Mouse (Mus musculus) c-Kit-positive CD71-negative TER-119-negative erythroid progenitor cells, embryonic 14.5 days (primary cell): Measurements from ENCODE around the gene Sprr3.
"Not testable (repeated sequence)": the region's sequence is repeated elsewhere in the genome, so short reads cannot be mapped to it uniquely, and the experiment has no call there.

ENCODE experiments used
- DNase-seq: peaks from one replicate; pipeline ENCODE4 v3.0.0-alpha.2; 2013; ENCODE audit warnings: low read depth

The Sprr3 gene

DNA sequence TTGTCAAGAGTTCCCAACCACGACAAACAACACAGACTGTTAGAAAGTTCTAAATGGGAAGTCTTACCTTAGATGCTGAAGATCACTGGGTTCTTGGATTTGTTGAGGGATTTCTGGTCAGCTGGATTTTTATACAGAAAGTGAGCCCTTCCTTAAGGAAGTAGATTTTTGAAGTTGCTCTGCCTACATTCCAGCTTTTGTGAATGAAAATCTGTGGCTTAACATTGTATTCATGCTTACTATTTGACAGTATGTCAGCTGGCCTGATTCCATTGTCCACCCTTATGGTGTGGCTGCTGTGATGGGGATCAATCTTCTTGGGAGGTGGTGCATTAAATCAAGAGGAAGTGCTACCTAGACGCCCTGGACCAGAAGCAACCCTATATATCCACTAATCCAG, at the start of gene Sprr3:
Gene Sprr3 (minus strand): TSS at position 101 of the 400 bp plus-strand sequence.
- DNase-seq: no peak

DNA sequence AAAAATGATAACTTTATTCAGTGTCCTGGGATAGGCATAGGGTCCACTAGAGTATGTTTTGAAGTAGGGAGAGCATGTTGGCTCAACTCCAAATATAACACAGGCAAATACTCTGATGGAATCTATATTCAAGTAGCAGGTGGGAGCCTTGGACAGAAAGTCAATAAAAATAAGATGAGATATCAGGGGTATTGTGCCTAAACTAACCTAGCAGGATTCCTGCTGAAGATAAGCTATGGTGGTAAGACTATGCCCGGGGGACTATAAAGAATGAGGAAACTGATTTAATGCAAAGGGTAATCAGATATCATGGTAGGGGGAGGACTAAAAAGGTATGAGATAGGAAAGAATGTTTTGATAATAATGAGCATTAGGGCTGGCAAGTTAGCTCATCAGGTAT, 49.7 kb upstream of the Sprr3 start:
- no peak for DNase-seq

DNA sequence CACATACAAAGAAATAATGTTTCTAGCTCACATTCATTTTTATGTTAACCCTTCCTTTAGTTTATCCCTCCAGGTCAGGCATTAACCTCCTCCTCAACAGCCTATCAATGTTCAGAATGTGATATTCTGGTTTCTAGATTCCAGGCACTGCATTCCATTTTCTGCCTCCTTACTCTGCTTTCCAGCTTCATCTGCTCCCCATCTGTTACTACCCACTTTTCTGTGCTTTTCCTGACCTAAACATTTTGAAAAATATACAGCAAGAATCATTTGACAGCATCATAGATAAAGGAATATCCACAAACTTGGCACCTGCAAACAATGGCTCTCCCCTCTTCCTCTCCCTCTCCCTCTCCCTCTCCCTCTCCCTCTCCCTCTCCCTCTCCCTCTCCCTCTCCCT, 45.0 kb upstream of the Sprr3 start:
- no peak for DNase-seq

- no peak for DNase-seq
Observed at GRCm38 (mm10) chr3:92500393-92500792, 41.9 kb upstream of the Sprr3 start, which contains the start of gene Sprr4. TSS of gene Sprr4 (minus strand) at chr3:92500493.

DNA sequence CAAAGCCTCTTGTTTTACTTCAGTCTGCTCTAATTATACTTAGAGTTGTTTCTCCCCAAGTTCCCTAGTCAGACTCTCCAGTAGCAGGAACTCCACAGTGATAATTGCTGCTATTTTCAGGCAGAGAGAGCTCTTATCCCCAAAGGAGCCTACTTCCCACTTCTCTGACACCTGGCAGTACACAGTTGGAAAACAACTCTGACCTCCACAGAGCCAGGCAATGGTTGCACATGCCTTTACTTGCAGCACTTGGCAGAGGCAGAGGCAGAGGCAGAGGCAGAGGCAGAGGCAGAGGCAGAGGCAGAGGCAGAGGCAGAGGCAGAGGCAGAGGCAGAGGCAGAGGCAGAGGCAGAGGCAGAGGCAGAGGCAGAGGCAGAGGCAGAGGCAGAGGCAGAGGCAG, 31.7 kb upstream of the Sprr3 start:
- DNase-seq: not testable (repeated sequence)

DNA sequence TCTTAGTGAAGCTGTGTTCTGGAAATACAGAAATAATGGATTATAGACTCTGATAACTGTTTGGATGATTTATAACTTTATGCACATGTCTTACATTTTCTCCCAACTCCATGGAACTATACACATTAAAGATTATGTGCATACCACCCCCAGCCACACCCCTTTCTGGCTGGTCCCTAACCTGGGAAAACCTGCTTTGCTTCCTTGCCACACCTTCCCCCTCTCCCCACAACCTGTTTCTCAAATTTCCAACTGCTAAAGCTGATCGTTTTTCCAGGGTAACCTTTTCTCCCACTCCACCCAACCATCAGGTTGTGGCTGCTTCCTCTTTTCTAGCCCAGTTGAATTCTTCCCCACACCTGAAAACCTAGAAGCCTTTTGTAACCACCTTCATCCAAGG, 27.8 kb upstream of the Sprr3 start:
- no peak for DNase-seq

DNA sequence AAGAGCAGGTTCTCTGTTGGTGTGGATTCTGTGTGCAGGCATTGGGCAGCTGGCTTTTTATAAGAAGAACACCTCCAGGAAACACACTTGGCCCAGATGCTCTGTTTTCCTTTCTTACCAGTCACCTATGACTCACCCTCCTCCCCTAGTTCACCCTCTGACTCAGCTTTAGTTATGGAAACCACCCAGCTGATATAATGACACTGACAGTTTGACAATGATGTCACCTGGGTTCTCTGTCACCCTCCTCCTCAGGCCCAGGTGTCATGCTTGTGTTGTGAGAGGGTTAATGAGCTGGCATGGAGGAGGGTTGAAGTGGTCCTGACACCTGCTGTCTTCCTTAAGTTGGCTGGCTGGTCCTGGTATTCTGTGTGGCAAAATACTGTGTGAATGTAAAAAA, 27.3 kb upstream of the Sprr3 start, which contains the start of gene Sprr1a:
Gene Sprr1a (minus strand): TSS at position 33 of the 400 bp plus-strand sequence.
- no peak for DNase-seq

DNA sequence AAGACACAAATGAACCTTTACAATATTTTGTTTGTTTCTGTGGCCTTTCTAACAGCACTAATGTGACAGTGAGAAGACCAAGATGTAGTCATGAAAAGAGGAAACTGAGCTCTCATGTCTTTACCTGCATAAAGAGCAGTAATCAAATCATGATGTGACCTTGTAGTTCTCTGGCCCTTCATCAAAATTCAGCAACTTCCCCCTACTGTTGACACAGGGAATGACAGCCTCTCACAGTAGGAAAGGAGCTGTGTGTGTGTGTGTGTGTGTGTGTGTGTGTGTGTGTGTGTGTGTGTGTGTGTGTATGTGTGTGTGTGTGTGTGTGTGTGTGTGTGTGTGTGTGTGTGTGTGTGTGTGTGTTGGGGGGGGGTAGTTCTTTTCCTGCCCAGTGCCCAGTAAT, 22.7 kb upstream of the Sprr3 start:
- not testable (repeated sequence) for DNase-seq

DNA sequence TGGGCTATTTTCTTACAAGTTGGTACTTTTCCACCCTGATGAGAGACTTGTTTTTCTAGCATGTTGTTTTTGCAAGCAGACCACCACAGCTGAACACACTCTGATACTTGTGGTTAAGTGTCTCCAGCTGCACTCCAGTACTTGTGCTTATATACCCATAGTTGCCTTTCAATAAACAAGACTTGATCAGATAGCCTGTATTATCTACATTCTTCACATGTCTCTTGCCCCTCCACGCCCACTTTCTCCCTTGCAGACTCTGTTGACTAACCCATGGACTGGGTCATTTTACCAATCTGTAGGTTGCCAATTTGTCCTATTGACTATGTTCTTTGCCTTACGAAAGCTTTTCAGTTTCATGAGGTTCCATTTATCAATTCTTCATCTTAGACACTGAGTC, 11.6 kb upstream of the Sprr3 start:
- DNase-seq: no peak

GRCm38 (mm10) chr3:92467424-92467823, 8.9 kb upstream of the Sprr3 start:
- DNase-seq: no peak

DNA sequence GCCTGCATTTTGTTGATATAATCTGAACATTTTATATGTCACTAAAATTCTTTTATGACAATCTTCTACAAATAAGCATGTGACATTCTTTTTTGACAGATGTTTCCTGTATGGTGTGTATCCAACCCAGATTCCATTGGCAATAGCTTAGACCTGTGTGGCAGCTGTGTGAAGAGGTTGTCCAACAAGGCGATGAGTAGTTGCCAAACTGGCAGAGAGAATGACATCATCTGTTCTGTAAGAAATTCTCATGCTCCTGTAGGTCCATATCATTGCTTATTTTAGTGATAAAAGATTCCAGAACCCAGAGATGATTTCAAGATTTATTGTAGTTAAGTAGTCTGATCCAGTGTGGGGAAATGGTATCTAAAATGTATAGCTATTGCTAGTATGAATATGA, 8.1 kb upstream of the Sprr3 start:
- no peak for DNase-seq

GRCm38 (mm10) chr3:92455151-92455550, 3.4 kb downstream of the Sprr3 start:
- no peak for DNase-seq

DNA sequence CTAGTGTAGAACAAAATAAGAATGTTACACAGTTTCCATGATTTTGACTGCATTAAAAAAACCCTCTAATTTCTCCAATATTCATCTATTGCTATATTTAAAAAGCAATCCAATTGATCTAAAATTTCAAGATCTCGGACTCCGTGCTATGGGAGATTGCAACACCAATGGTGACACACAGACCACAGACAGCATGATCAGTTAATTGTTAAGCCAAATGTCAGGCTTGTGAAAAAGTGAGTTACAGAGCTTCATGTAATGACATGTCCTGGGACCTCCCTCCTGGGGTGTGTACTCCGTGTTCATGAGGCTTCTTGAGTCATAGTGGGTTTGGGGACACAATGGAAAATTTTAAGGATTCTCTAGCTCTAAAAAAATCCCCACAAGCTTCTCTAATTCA, 18.3 kb downstream of the Sprr3 start:
- DNase-seq: no peak

- no peak for DNase-seq
Observed at GRCm38 (mm10) chr3:92438689-92439088, 19.8 kb downstream of the Sprr3 start, which contains the start of gene Sprr1b. TSS of gene Sprr1b (minus strand) at chr3:92438789.

DNA sequence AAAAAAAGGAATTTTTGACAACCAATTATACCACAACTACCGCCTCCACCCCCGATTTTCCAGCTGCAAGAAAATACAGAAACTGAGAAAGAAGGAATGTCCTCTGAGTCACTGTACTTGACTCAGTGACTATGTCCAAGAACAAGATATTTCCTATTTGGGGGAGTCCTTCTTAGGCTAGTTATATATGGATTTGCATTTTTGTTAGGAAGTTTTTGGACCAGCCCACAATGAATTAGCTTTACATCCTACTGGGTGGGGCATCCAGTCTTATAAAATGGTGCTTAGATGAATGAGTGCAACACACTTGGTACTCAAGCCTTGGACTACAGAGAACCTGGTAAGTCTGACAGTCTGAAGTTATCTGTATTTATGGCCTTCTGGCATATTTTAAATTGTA, 26.2 kb downstream of the Sprr3 start, which contains the start of gene Sprr2k:
Gene Sprr2k (plus strand): TSS at position 301 of the 400 bp plus-strand sequence.
- DNase-seq: no peak

DNA sequence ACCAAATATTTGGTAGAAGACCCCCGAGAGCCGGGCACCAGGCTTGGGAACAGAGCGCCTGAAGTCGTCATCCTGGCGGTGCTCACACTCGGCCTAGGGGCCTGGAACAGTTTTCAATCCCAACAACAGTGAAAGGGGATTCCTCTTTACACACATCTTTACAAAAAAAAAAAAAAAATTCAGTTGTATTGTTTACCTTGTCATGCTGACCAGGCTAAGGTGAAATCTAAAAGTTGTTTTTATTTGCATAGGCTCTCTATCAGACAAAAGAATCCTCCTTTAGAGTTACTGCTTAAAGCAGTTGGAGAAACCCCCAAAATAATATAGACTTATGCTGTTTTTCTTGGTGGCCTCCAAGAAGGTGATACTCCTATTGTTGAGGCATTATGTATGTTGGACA, 29.2 kb downstream of the Sprr3 start, which contains the start of gene Gm9774:
Gene Gm9774 (minus strand): TSS at position 101 of the 400 bp plus-strand sequence.
- DNase-seq: no peak

DNA sequence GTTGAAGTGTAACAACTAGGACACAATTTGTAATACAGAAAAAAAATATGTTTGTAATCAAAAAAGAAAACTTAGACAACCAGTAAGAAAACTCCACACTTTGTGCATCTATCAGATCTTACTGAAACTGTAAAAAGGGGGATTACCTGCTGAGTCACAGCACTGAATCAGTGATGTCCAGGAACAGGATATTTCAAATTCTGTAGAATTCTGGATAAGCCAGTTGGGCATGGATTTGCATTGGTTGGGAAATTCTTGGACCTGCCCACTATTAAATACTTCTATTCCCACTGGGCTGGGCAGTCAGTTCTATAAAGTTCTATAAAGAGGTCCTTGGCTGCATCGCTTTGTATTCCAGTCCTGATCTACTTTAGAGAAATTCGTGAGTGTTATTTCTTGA, 40.7 kb downstream of the Sprr3 start, which contains the start of gene Sprr2j-ps:
Gene Sprr2j-ps (plus strand): TSS at position 301 of the 400 bp plus-strand sequence.
- DNase-seq: no peak

GRCm38 (mm10) chr3:92407691-92408090, 50.8 kb downstream of the Sprr3 start, which contains the start of gene Sprr2i:
TSS of gene Sprr2i (plus strand) at chr3:92407991.
- DNase-seq: no peak
